Mouse (Mus musculus): Measurements from ENCODE around the gene S100a7a. TPM values are rescaled to one million over a fixed set of nuclear protein-coding genes. Genes with fewer than 3 reads are reported as not detected.

S100a7a gene
- polyA plus RNA-seq, 2 experiments = 0.43 to 0.98 TPM

- peaks cover 24% of the 10 kb centered on the region; the same call in 1 of the 2 replicates for H3K4me1 ChIP-seq (ENCODE audit: control insufficient read depth, insufficient read depth, low read length)
- WGBS = 64% methylated on average over 7 of the region's 7 CpGs
- peak overlapping the region; percentile 57 for H3K4me2 ChIP-seq (replicated peaks; ENCODE audit: low read depth, low read length, severe bottlenecking)
- H3K27ac ChIP-seq (replicated peaks; ENCODE audit: low read depth, low read length) = no peak overlapping the region
- no peak for ATAC-seq (ENCODE audit: low FRiP score, low read depth)
- no peaks in the 10 kb centered on the region for H3K9me3 ChIP-seq (ENCODE audit: control insufficient read depth, low read length)
- no peak for DNase-seq (ENCODE audit: low spot score)
- H3K36me3 ChIP-seq (ENCODE audit: control insufficient read depth, insufficient read depth, low read length) = no peaks in the 10 kb centered on the region
- H3K27me3 ChIP-seq (ENCODE audit: control insufficient read depth, insufficient read depth, low read length) = no peaks in the 10 kb centered on the region
- peak overlapping the region; percentile 31 for H3K4me3 ChIP-seq (replicated peaks; ENCODE audit: low read length)
- no peak for TF ChIP-seq POLR2A (IDR thresholded peaks at IDR 0.05; ENCODE audit: borderline replicate concordance, extremely low read depth, insufficient read depth, insufficient read length)
- H3K9ac ChIP-seq (ENCODE audit: low read depth, low read length, severe bottlenecking) = peak overlapping the region; percentile 56
These were observed 40.2 kb upstream of the S100a7a start for GRCm38 (mm10) chr3:90613461-90614147.

GRCm38 (mm10) chr3:90614148-90614530 lies 39.7 kb upstream of the S100a7a start:
- ATAC-seq (ENCODE audit: low FRiP score, low read depth) = no peak
- Histone ChIP-seq H3K36me3 (ENCODE audit: control insufficient read depth, insufficient read depth, low read length) (no peaks in the 10 kb centered on the region), H3K9ac (ENCODE audit: low read depth, low read length, severe bottlenecking) (no peak overlapping the region), H3K4me2 (replicated peaks; ENCODE audit: low read depth, low read length, severe bottlenecking) (no peak overlapping the region; the same call in 1 of the 2 replicates), H3K27me3 (ENCODE audit: control insufficient read depth, insufficient read depth, low read length) (no peaks in the 10 kb centered on the region), H3K27ac (replicated peaks; ENCODE audit: low read depth, low read length) (no peak overlapping the region), H3K4me3 (replicated peaks; ENCODE audit: low read length) (no peak overlapping the region), H3K9me3 (ENCODE audit: control insufficient read depth, low read length) (no peaks in the 10 kb centered on the region), H3K4me1 (ENCODE audit: control insufficient read depth, insufficient read depth, low read length) (peaks cover 24% of the 10 kb centered on the region; the same call in 1 of the 2 replicates)
- 88% methylated on average over 6 of the region's 6 CpGs for WGBS
- TF ChIP-seq POLR2A (IDR thresholded peaks at IDR 0.05; ENCODE audit: borderline replicate concordance, extremely low read depth, insufficient read depth, insufficient read length) = no peak
- no peak for DNase-seq (ENCODE audit: low spot score)

- H3K9me3 ChIP-seq (ENCODE audit: control insufficient read depth, low read length) = no peaks in the 10 kb centered on the region
- no peak overlapping the region; the same call in 1 of the 2 replicates for H3K4me2 ChIP-seq (replicated peaks; ENCODE audit: low read depth, low read length, severe bottlenecking)
- no peak for ATAC-seq (ENCODE audit: low FRiP score, low read depth)
- no peak overlapping the region for H3K4me3 ChIP-seq (replicated peaks; ENCODE audit: low read length)
- DNase-seq (ENCODE audit: low spot score) = no peak
- 74% methylated on average over 11 of the region's 11 CpGs for WGBS
- no peak overlapping the region for H3K27ac ChIP-seq (replicated peaks; ENCODE audit: low read depth, low read length)
- no peaks in the 10 kb centered on the region for H3K27me3 ChIP-seq (ENCODE audit: control insufficient read depth, insufficient read depth, low read length)
- TF ChIP-seq POLR2A (IDR thresholded peaks at IDR 0.05; ENCODE audit: borderline replicate concordance, extremely low read depth, insufficient read depth, insufficient read length) = no peak
- H3K36me3 ChIP-seq (ENCODE audit: control insufficient read depth, insufficient read depth, low read length) = no peaks in the 10 kb centered on the region
- H3K9ac ChIP-seq (ENCODE audit: low read depth, low read length, severe bottlenecking) = no peak overlapping the region
- H3K4me1 ChIP-seq (ENCODE audit: control insufficient read depth, insufficient read depth, low read length) = peaks cover 24% of the 10 kb centered on the region; the same call in 1 of the 2 replicates
These were observed 39.1 kb upstream of the S100a7a start for GRCm38 (mm10) chr3:90614611-90615251.

GRCm38 (mm10) chr3:90615415-90615814 lies 38.4 kb upstream of the S100a7a start:
- H3K9ac ChIP-seq (ENCODE audit: low read depth, low read length, severe bottlenecking) = no peak overlapping the region
- peak; percentile 86 for ATAC-seq (ENCODE audit: low FRiP score, low read depth)
- DNase-seq (ENCODE audit: low spot score) = peak; percentile 77
- no peaks in the 10 kb centered on the region for H3K27me3 ChIP-seq (ENCODE audit: control insufficient read depth, insufficient read depth, low read length)
- H3K4me3 ChIP-seq (replicated peaks; ENCODE audit: low read length) = no peak overlapping the region
- H3K27ac ChIP-seq (replicated peaks; ENCODE audit: low read depth, low read length) = no peak overlapping the region
- H3K4me2 ChIP-seq (replicated peaks; ENCODE audit: low read depth, low read length, severe bottlenecking) = peak overlapping the region; percentile 9; the same call in 1 of the 2 replicates
- peaks cover 24% of the 10 kb centered on the region; the same call in 1 of the 2 replicates for H3K4me1 ChIP-seq (ENCODE audit: control insufficient read depth, insufficient read depth, low read length)
- 5% methylated on average over 7 of the region's 7 CpGs for WGBS
- no peak for TF ChIP-seq POLR2A (IDR thresholded peaks at IDR 0.05; ENCODE audit: borderline replicate concordance, extremely low read depth, insufficient read depth, insufficient read length)
- H3K36me3 ChIP-seq (ENCODE audit: control insufficient read depth, insufficient read depth, low read length) = no peaks in the 10 kb centered on the region
- no peaks in the 10 kb centered on the region for H3K9me3 ChIP-seq (ENCODE audit: control insufficient read depth, low read length)

DNA sequence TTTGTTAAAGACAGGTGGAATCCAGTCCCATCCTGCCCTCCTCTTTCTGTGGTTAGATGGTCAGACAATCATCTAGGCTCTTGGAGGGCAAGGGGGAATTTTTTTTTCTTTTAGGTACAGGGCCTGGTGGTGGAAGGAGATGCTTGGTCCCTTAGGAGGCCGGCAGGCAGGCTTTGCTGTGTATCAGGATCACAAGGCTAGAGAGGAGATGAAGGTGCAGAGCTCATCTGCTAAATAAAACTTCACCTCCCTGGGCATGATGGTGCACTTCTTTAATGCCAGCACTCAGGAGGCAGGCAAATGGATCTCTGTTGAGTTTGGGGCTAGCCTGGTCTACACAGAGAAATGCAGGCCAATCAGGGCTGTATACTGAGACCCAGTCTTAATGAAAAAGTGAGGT lies 37.9 kb upstream of the S100a7a start:
- Histone ChIP-seq H3K9me3 (ENCODE audit: control insufficient read depth, low read length) (no peaks in the 10 kb centered on the region), H3K4me1 (ENCODE audit: control insufficient read depth, insufficient read depth, low read length) (peaks cover 24% of the 10 kb centered on the region; the same call in 1 of the 2 replicates), H3K4me2 (replicated peaks; ENCODE audit: low read depth, low read length, severe bottlenecking) (no peak overlapping the region; the same call in 1 of the 2 replicates), H3K27ac (replicated peaks; ENCODE audit: low read depth, low read length) (no peak overlapping the region), H3K27me3 (ENCODE audit: control insufficient read depth, insufficient read depth, low read length) (no peaks in the 10 kb centered on the region), H3K36me3 (ENCODE audit: control insufficient read depth, insufficient read depth, low read length) (no peaks in the 10 kb centered on the region), H3K4me3 (replicated peaks; ENCODE audit: low read length) (no peak overlapping the region), H3K9ac (ENCODE audit: low read depth, low read length, severe bottlenecking) (no peak overlapping the region)
- ATAC-seq (ENCODE audit: low FRiP score, low read depth) = no peak
- TF ChIP-seq POLR2A (IDR thresholded peaks at IDR 0.05; ENCODE audit: borderline replicate concordance, extremely low read depth, insufficient read depth, insufficient read length) = no peak
- DNase-seq (ENCODE audit: low spot score) = no peak
- 69% methylated on average over 1 of the region's 1 CpGs for WGBS

All from limb, embryonic 14.5 days (tissue).